Mouse (Mus musculus) layer of hippocampus, adult 9-11 months (tissue): ENCODE measurements around the gene Slc2a10.
"Not testable (repeated sequence)": the region's sequence is repeated elsewhere in the genome, so short reads cannot be mapped to it uniquely, and the experiment has no call there.

Experiments
- DNase-seq: peaks from one replicate; pipeline ENCODE4 v3.0.0; 2022

Gene Slc2a10

GRCm38 (mm10) chr2:165510466-165510865 is 6.9 kb downstream of the Slc2a10 start:
- DNase-seq = no peak

- DNase-seq = not testable (repeated sequence)
Observed at GRCm38 (mm10) chr2:165510914-165511458, 7.4 kb downstream of the Slc2a10 start.

- DNase-seq = not testable (repeated sequence)
Observed at GRCm38 (mm10) chr2:165511530-165511929, 7.9 kb downstream of the Slc2a10 start.

- DNase-seq = no peak
Observed at GRCm38 (mm10) chr2:165512426-165512825, 8.8 kb downstream of the Slc2a10 start.

GRCm38 (mm10) chr2:165512870-165513600 is 9.4 kb downstream of the Slc2a10 start:
- DNase-seq = no peak

- DNase-seq = no peak
Observed at GRCm38 (mm10) chr2:165515178-165515728, 11.7 kb downstream of the Slc2a10 start.

GRCm38 (mm10) chr2:165525609-165526008 is 22.0 kb downstream of the Slc2a10 start:
- no peak for DNase-seq

GRCm38 (mm10) chr2:165529106-165529505 is 25.5 kb downstream of the Slc2a10 start:
- DNase-seq = no peak

- no peak for DNase-seq
Observed at GRCm38 (mm10) chr2:165533789-165534188, 30.2 kb downstream of the Slc2a10 start.

- no peak for DNase-seq
Observed at GRCm38 (mm10) chr2:165540975-165541374, 37.4 kb downstream of the Slc2a10 start.

DNA sequence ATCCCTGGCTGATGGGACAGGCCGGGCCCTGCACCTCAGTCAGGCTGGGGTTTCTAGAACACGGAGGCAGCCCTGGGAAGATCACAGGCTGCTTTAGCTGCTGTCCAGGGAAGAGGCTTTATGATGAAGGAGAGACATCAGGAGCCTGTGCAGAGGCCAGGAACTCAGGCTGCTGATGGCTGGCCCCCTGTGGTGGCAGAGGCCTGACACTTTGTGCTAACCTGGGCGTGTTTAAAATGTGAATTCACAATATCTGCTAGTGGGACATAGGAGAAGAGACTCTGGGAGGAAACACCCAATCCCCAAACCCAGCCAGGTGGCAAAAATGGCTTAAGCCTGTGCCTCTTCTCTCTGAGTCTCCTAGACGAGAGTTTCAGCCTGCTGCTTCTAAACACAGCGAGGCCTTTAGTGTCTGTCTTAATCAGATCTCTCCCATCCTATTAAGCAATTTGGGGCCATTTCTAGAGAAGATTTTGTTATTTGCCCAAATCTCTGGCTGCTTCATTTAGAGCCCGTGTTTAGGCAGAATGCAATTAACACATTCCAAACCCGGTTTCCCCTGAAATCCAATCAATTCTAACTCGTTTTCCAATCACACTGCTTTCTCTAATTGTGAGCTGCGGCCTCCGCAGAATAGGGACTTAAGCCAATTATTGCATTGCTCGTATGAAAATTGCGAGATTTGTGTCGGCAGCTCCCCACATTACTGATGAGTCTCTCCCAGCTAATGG is 39.5 kb downstream of the Slc2a10 start:
- no peak for DNase-seq

DNA sequence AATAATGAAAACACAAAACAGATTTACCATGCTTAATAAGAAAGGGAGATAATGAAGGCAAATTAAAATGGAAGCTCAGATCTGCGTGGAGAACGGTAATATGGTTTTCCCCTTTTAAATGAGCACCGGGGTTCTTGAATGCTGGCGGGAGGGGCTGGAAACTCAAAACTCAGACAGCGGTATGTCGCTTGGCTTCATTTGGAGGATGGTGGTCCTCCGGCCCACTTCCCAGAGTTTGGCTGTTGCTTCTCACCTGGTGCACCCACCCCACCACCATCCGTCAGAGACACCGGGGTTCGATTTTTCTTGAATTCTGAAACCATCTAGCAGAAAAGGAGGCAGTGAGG is 40.1 kb downstream of the Slc2a10 start:
- DNase-seq = no peak

- DNase-seq = no peak
Observed at GRCm38 (mm10) chr2:165545687-165546086, 42.1 kb downstream of the Slc2a10 start.

- no peak for DNase-seq
Observed at GRCm38 (mm10) chr2:165546341-165546740, 42.8 kb downstream of the Slc2a10 start.

- DNase-seq = peak; percentile 31
Observed at GRCm38 (mm10) chr2:165547410-165547809, 43.8 kb downstream of the Slc2a10 start.

- no peak for DNase-seq
Observed at GRCm38 (mm10) chr2:165548627-165549026, 45.0 kb downstream of the Slc2a10 start.

- DNase-seq = not testable (repeated sequence)
Observed at GRCm38 (mm10) chr2:165550410-165550809, 46.8 kb downstream of the Slc2a10 start.

DNA sequence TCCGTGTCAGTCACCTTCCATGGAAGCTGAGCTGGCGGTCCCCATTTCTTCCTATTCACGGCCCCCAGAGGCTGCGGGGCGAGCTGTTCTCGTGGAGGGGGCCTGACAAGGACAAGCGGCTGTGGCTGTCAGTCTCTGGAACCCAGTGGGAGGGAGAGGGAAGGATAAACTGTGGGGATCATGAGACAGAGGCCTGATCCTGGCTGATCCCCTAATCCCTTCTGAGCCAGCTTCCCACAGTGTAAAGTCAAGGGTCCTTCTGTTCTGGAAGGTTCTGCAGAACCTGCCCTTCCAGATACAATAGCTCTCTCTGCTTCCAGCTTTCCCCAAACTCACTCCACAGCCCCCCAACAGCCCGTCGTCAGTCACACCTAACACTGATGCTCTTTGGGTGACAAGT is 50.5 kb downstream of the Slc2a10 start:
- no peak for DNase-seq

- no peak for DNase-seq
Observed at GRCm38 (mm10) chr2:165557278-165557677, 53.7 kb downstream of the Slc2a10 start.

DNA sequence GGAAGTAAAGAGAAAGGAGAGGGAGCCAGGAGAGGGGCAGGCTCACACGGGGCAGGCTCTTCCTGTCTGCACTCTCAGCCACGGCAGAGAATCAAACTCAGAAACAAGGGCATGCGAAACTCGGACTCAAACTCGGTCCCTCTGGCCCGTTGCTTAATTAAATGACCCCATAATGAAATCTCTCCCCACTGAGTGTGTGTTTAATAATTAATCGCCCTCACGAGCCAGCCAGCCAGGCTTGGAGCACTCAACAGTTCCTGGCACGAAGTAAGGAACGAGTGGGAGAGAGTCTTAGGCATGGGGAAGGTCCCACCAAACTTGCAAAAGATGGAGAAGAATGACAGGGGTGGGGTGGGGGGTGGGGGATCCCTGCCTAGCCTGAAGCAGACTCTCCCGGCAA is 55.3 kb downstream of the Slc2a10 start:
- no peak for DNase-seq

- DNase-seq = no peak
Observed at GRCm38 (mm10) chr2:165559506-165560235, 56.1 kb downstream of the Slc2a10 start.

GRCm38 (mm10) chr2:165561861-165562260 is 58.3 kb downstream of the Slc2a10 start:
- DNase-seq = no peak
